In the genomic region with DNA sequence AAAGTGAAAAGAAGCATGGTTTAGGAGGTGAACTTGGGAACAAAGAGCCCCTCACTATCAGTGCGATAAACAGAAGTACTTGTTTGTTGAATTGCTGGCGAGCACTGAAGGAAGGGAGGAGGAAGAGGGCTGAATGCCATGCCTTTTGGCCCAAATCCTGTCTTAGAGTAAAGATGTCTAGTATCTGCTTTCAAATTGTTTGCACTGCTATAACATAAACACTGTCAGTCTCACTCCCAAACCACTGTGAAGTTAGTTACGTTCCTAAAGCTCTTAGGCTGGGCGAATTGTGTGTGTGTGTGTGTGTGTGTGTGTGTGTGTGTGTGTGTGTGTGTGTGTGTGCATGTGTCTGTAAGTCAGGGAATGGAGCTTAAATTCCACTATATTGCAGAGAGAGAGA, we compare ENCODE assay signal across 21 mouse cellular contexts. TPM values are rescaled to one million over a fixed set of nuclear protein-coding genes. Genes with fewer than 3 reads are reported as not detected.
A peak's percentile ranks its signal among the peaks of the same experiment; 100 is the strongest.
DNase-seq lines count a peak whose midpoint lies in the region; ATAC-seq and TF ChIP-seq lines count a peak whose summit lies in the region.
"Had no signal": no experiment of that assay in that cellular context is flagged by ENCODE, and none has a peak within 500 bp of the region (broad histone marks: within the 10 kb centered on the region; RNA-seq: fewer than 3 reads in every experiment).

No protein-coding gene starts in this region.

- DNase-seq in forebrain, embryonic 14.5 days (ENCODE audit: low spot score): peak; percentile 32
- peak; percentile 90 for DNase-seq in lung, embryonic 14.5 days
- DNase-seq in lung, postnatal 14 days: no peak
- peak; percentile 54 for DNase-seq in brain, embryonic 14.5 days (ENCODE audit: low read depth)
- no peak for DNase-seq in heart, postnatal 4 days
- DNase-seq in retina, postnatal 1 day: no peak
- DNase-seq: adrenal gland, adult 8-10 months; cerebellum, adult 18-20 months; gastrocnemius, postnatal 10 days; heart, adult 2 months; kidney, adult 8-10 months; liver, embryonic 13.5 days; midbrain, embryonic 14.5 days; thymus, postnatal 25 days had no signal

- no peaks in the 10 kb centered on the region for H3K36me3 ChIP-seq in forebrain, embryonic 14.5 days (ENCODE audit: control insufficient read depth, insufficient read depth, low read length)
- no peaks in the 10 kb centered on the region for H3K36me3 ChIP-seq in forebrain, embryonic 16.5 days (ENCODE audit: control insufficient read depth, insufficient read depth)
- H3K36me3 ChIP-seq in lung, embryonic 14.5 days (ENCODE audit: insufficient read depth): 0 out of 2 replicates have a peak, but pooled peaks cover 8% of the 10 kb centered on the region
- H3K36me3 ChIP-seq in stomach, embryonic 15.5 days: no peaks in the 10 kb centered on the region
- H3K36me3 ChIP-seq: forebrain, embryonic 10.5 days; hindbrain, embryonic 15.5 days; liver, embryonic 13.5 days had no signal

- TF ChIP-seq POLR2A in brain, embryonic 14.5 days (IDR thresholded peaks at IDR 0.05; ENCODE audit: borderline replicate concordance, extremely low read depth, insufficient read depth, insufficient read length, poor library complexity, severe bottlenecking): no peak

- H3K27me3 ChIP-seq in forebrain, embryonic 14.5 days (replicated peaks; ENCODE audit: control insufficient read depth, insufficient read depth, low read length): no peaks in the 10 kb centered on the region
- no peaks in the 10 kb centered on the region for H3K27me3 ChIP-seq in forebrain, embryonic 16.5 days (replicated peaks; ENCODE audit: control insufficient read depth, insufficient read depth, low read length)
- no peaks in the 10 kb centered on the region for H3K27me3 ChIP-seq in lung, embryonic 14.5 days (ENCODE audit: insufficient read depth, low read length)
- no peaks in the 10 kb centered on the region for H3K27me3 ChIP-seq in stomach, embryonic 15.5 days (replicated peaks)
- H3K27me3 ChIP-seq: embryonic facial prominence, embryonic 13.5 days; hindbrain, embryonic 15.5 days; liver, embryonic 13.5 days had no signal

- TF ChIP-seq CTCF in lung, embryonic 14.5 days (IDR thresholded peaks at IDR 0.05; ENCODE audit: low read depth): no peak
- no peak for TF ChIP-seq CTCF in brain, embryonic 14.5 days (IDR thresholded peaks at IDR 0.05; ENCODE audit: borderline replicate concordance, extremely low read depth, insufficient read depth, insufficient read length)

- H3K27ac ChIP-seq in forebrain, embryonic 14.5 days (ENCODE audit: low read depth, low read length): no peak overlapping the region
- H3K27ac ChIP-seq in forebrain, embryonic 16.5 days (ENCODE audit: low read length): no peak overlapping the region
- peak overlapping the region; percentile 80; the same call in 1 of the 2 replicates for H3K27ac ChIP-seq in lung, embryonic 14.5 days (ENCODE audit: low read depth)
- peak overlapping the region; percentile 52 for H3K27ac ChIP-seq in stomach, embryonic 15.5 days
- H3K27ac ChIP-seq: embryonic facial prominence, embryonic 13.5 days; forebrain, embryonic 10.5 days; heart, adult 2 months; hindbrain, embryonic 15.5 days; limb, embryonic 10.5 days; liver, embryonic 13.5 days had no signal

- no peak for ATAC-seq in forebrain, embryonic 14.5 days
- no peak for ATAC-seq in forebrain, embryonic 16.5 days
- peak; percentile 67 for ATAC-seq in lung, embryonic 14.5 days (ENCODE audit: insufficient read depth)
- no peak for ATAC-seq in stomach, embryonic 15.5 days (ENCODE audit: insufficient read depth, low FRiP score, low read depth)

- H3K4me1 ChIP-seq in forebrain, embryonic 14.5 days (ENCODE audit: control insufficient read depth, insufficient read depth, low read length): peaks cover 12% of the 10 kb centered on the region; the same call in 1 of the 2 replicates
- peaks cover 11% of the 10 kb centered on the region for H3K4me1 ChIP-seq in forebrain, embryonic 16.5 days (replicated peaks; ENCODE audit: control insufficient read depth, insufficient read depth, low read length)
- peaks cover 31% of the 10 kb centered on the region for H3K4me1 ChIP-seq in lung, embryonic 14.5 days (ENCODE audit: insufficient read depth)
- H3K4me1 ChIP-seq in stomach, embryonic 15.5 days: peaks cover 22% of the 10 kb centered on the region
- H3K4me1 ChIP-seq: liver, embryonic 13.5 days had no signal

- H3K4me2 ChIP-seq in forebrain, embryonic 14.5 days (ENCODE audit: low read length): no peak overlapping the region
- H3K4me2 ChIP-seq in forebrain, embryonic 16.5 days (ENCODE audit: low read length): no peak overlapping the region
- peak overlapping the region; percentile 13 for H3K4me2 ChIP-seq in lung, embryonic 14.5 days
- H3K4me2 ChIP-seq in stomach, embryonic 15.5 days: no peak overlapping the region
- H3K4me2 ChIP-seq: embryonic facial prominence, embryonic 13.5 days; hindbrain, embryonic 15.5 days; liver, embryonic 13.5 days had no signal

- H3K4me3 ChIP-seq in forebrain, embryonic 14.5 days (ENCODE audit: low read depth, low read length): no peak overlapping the region
- no peak overlapping the region for H3K4me3 ChIP-seq in forebrain, embryonic 16.5 days (replicated peaks; ENCODE audit: low read length)
- H3K4me3 ChIP-seq in lung, embryonic 14.5 days (ENCODE audit: low read depth, low read length): no peak overlapping the region
- no peak overlapping the region for H3K4me3 ChIP-seq in stomach, embryonic 15.5 days (replicated peaks)
- H3K4me3 ChIP-seq: embryonic facial prominence, embryonic 13.5 days; forebrain, embryonic 10.5 days; heart, adult 2 months; hindbrain, embryonic 15.5 days; limb, embryonic 10.5 days; liver, embryonic 13.5 days; myocyte had no signal

- 52% methylated on average over 4 of the region's 4 CpGs for WGBS in forebrain, embryonic 14.5 days
- WGBS in forebrain, embryonic 16.5 days: 33% methylated on average over 4 of the region's 4 CpGs
- 22% methylated on average over 4 of the region's 4 CpGs for WGBS in lung, embryonic 14.5 days
- WGBS in stomach, embryonic 15.5 days: 28% methylated on average over 4 of the region's 4 CpGs

- H3K9ac ChIP-seq in forebrain, embryonic 14.5 days (ENCODE audit: low read length): no peak overlapping the region
- H3K9ac ChIP-seq in forebrain, embryonic 16.5 days (replicated peaks; ENCODE audit: low read depth, low read length): no peak overlapping the region
- H3K9ac ChIP-seq in lung, embryonic 14.5 days: no peak overlapping the region
- H3K9ac ChIP-seq in stomach, embryonic 15.5 days: no peak overlapping the region
- H3K9ac ChIP-seq: embryonic facial prominence, embryonic 13.5 days; hindbrain, embryonic 15.5 days; liver, embryonic 13.5 days had no signal

- no peaks in the 10 kb centered on the region for H3K9me3 ChIP-seq in forebrain, embryonic 14.5 days (replicated peaks; ENCODE audit: control insufficient read depth, low read length)
- no peaks in the 10 kb centered on the region for H3K9me3 ChIP-seq in forebrain, embryonic 16.5 days (ENCODE audit: control insufficient read depth, low read length)
- no peaks in the 10 kb centered on the region for H3K9me3 ChIP-seq in lung, embryonic 14.5 days (ENCODE audit: low read depth, low read length)
- no peaks in the 10 kb centered on the region for H3K9me3 ChIP-seq in stomach, embryonic 15.5 days
- H3K9me3 ChIP-seq: embryonic facial prominence, embryonic 13.5 days; forebrain, embryonic 10.5 days; hindbrain, embryonic 15.5 days; limb, embryonic 10.5 days; liver, embryonic 13.5 days had no signal

RNA-seq across cellular contexts. Expression of gene Daam2, which starts 28.6 kb away (rescaled TPM):
- polyA plus RNA-seq in forebrain, embryonic 14.5 days (2014; fragmentation: Nextera tagmentation; extraction: Ambion mirVana): 1.0 and 1.2 TPM in 2 replicates
- polyA plus RNA-seq in forebrain, embryonic 16.5 days (2015; fragmentation: Nextera tagmentation; extraction: Ambion mirVana): 1.6 and 1.7 TPM in 2 replicates
- 18.1 and 19.6 TPM in 2 replicates for polyA plus RNA-seq in lung, embryonic 14.5 days (2014; fragmentation: Nextera tagmentation; extraction: Ambion mirVana)
- 9.4 and 13.9 TPM in 2 replicates for polyA plus RNA-seq in brain, embryonic 14.5 days (2012; rRNA removed)
- 6.6 and 7.2 TPM in 2 replicates for polyA plus RNA-seq in stomach, embryonic 15.5 days (2015; fragmentation: Nextera tagmentation; extraction: Ambion mirVana)
- 10 to 100 TPM; 16.0 to 18.5 TPM for total RNA-seq in heart, postnatal 4 days (2021)

Comparison
In these comparisons a context has a peak if more than half of its experiments do, and no peak if none do; other contexts are left out.
1. DNase-seq: peak in forebrain, embryonic 14.5 days (single experiment), lung, embryonic 14.5 days (single experiment) and brain, embryonic 14.5 days (single experiment); none in lung, postnatal 14 days (single experiment), heart, postnatal 4 days (single experiment) and retina, postnatal 1 day (single experiment).
2. H3K27ac ChIP-seq: peak in lung, embryonic 14.5 days (single experiment) and stomach, embryonic 15.5 days (single experiment); none in forebrain, embryonic 14.5 days (single experiment) and forebrain, embryonic 16.5 days (single experiment).